Mouse (Mus musculus): ENCODE data around the gene Olfr1428.
"Not testable (repeated sequence)": the region's sequence is repeated elsewhere in the genome, so short reads cannot be mapped to it uniquely, and the experiment has no call there.

Gene Olfr1428

GRCm38 (mm10) chr19:12115797-12116196 is at the start of gene Olfr1428:
Gene Olfr1428, minus strand, starts transcription at chr19:12115897.
- no peak for DNase-seq (ENCODE audit: low spot score)

GRCm38 (mm10) chr19:12145452-12145851 is 29.8 kb upstream of the Olfr1428 start:
- no peak for DNase-seq (ENCODE audit: low spot score)

DNA sequence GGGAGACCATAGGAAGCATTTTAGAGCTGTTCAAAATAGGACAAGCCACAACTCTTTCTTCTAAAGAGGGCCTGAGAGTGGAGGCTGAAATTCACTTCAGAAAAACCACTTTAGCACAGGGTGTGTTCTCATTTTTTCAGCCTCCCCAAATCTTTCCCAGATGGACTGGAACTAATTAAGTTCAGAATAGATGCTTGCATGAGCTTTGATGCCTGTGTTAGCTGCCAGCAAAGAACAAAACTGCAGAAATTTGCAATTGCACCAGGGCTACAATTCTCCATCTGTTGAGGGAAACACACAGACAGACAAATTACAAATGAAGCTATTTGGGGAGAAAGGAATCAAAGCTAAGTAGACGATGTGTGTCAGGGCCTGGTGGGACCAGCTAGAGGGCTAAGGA is 27.7 kb upstream of the Olfr1428 start:
- DNase-seq (ENCODE audit: low spot score), result no peak

GRCm38 (mm10) chr19:12134289-12134688 is 18.6 kb upstream of the Olfr1428 start:
- no peak for DNase-seq (ENCODE audit: low spot score)

DNA sequence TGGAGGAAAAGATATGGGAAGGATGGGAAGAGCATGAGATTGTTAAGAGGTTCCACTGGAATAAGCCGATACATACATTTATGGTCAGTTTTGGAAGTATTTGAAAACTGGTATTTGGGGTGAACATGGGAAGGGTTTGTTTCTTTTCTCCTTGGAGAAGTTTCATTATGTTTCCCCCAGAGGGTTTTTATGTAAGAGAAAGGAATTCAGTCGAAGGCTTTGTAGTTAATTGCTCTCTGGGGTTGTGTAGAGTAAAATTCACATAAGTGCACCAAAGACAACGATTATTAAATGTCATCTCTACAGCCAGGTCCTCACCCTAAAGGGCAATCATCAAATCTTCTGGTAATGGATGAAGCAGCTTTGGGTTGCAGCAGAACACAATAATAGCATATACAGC is 7.4 kb upstream of the Olfr1428 start, which contains the start of gene Olfr76:
Gene Olfr76, minus strand, starts transcription at position 101 of the 400 bp plus-strand sequence.
- DNase-seq (ENCODE audit: low spot score), result no peak

DNA sequence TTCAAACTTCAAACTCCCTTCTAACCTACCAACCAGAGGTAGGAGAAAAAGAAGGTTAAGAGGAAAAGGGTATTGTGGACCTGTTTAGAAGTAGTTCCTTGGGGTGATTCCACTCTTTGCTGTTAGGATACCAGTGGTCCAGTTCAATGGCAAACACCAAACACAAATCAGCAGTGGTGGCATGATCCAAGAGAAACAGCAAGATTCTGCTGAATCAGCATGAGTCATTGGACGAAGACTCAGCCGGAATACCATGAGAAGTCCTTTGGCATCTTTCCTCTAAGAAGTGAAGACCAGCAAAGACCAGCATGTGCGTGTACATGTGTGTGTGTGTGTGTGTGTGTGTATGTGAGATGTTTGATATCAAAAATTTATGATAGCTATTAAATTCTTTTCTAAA is 767 bp upstream of the Olfr1428 start:
- no peak for DNase-seq (ENCODE audit: low spot score)

DNA sequence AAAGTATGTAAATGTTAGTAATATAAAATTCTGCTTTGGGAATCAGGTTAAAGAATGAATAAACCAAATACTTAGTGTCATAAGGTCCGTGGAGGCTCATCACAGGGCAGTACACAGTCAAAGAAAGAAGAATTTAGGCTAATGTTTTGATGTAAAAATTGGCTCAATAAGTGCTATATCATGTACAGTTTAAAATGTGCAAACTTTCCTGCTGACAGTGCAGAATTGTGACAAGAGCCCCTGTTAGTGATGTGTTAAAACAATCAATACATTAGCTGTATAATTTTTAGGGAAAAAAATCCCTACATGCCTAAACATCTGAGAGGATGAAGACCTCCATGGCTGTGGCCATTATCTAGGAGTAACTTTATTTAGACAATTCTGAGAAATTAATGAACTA is 1.9 kb downstream of the Olfr1428 start:
- DNase-seq (ENCODE audit: low spot score), result no peak

- no peak for DNase-seq (ENCODE audit: low spot score)
Measured at GRCm38 (mm10) chr19:12104541-12104940, 11.2 kb downstream of the Olfr1428 start.

DNA sequence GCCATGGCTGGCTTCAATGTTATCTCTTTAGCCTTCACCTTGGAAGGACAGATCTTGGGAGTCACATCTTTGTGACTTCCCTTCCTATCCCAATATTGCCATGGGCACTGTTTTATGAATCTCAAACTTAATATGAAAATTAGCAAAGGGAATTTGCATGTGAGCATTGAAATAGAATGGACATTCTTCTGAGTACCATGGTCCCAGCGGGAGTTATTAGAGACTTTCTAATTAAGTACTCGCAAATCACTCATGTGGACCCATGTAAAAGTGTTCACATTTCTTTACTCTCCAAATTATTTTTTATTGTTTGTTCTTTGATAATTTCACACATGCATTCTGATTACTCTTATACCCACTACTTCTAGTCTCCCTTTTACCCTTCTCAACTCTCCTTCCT is 12.5 kb downstream of the Olfr1428 start, which contains the start of gene Olfr1427:
Gene Olfr1427, minus strand, starts transcription at position 101 of the 400 bp plus-strand sequence.
- no peak for DNase-seq (ENCODE audit: low spot score)

DNA sequence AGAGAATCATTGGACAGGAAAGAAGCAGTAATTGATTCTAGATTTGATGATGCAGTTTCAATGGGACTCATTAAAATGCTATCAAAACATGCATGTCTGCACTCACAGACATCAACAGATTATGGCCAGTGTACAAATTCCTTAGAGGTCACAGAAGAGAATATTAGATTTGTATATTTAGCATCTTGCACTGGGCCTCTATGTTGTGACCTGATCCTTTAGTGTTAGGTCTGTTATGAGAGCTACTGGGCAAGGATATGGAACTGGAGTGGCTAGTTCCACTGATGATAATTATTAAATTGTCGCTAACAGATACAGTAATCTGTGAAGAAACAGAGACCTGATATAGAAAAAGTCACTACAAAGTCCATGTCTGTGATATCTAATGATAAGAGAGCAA is 23.8 kb downstream of the Olfr1428 start, which contains the start of gene Olfr1426:
Gene Olfr1426, minus strand, starts transcription at position 101 of the 400 bp plus-strand sequence.
- DNase-seq (ENCODE audit: low spot score), result no peak

DNA sequence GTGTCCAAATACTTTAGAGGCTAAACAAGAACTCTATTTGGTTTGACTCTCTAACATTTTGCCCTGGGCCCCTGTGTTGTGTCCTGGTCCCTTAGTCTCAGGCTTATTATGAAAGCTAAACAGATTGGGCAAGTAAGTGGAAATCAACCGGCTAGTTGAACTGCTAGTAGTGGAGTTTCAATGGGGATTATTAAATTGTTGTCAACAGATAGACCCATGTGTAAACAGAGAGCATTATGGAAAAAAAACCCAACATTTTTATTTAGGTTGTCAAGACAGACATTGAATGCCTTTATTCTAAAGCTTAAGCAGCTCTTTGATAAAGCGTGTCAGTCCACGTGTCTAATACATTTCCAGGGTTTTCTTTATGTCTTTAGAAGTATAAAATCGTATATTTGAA is 38.1 kb downstream of the Olfr1428 start, which contains the start of gene Olfr1425:
Gene Olfr1425, minus strand, starts transcription at position 101 of the 400 bp plus-strand sequence.
- DNase-seq (ENCODE audit: low spot score), result not testable (repeated sequence)

DNA sequence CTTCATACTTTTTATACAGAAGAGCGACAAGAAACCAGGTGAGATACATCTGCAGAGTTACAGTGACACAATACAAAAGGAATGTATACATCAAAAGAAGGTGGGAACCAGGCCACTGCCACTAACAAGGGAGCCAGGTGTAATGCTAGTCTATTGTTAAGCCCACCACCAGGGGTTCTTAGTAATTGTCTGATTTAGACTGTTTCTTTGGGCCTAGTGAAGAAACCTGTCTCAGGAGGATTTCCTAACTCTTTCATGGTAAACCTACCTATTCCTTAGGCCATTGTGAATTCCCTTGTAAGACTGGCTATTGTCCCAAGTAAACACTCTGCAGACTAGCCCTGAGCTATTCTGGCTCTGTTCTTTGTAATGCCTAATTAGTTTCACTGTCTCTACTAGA is 46.2 kb downstream of the Olfr1428 start:
- not testable (repeated sequence) for DNase-seq (ENCODE audit: low spot score)

- DNase-seq (ENCODE audit: low spot score), result not testable (repeated sequence)
Measured at GRCm38 (mm10) chr19:12067806-12068205, 47.9 kb downstream of the Olfr1428 start.

DNA sequence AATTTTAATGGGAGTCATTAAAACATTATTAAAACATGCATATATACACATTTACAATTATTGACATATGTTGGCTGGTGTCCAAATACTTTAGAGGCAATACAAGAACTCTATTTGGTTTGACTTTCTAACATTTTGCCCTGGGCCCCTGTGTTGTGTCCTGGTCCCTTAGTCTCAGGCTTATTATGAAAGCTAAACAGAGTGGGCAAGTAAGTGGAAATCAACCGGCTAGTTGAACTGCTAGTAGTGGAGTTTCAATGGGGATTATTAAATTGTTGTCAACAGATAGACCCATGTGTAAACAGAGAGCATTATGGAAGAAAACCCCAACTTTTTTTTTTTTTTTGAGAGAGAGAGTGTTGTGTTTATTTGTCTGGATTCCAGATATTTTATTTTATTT is 53.1 kb downstream of the Olfr1428 start, which contains the start of gene Olfr1424:
Gene Olfr1424, minus strand, starts transcription at position 101 of the 400 bp plus-strand sequence.
- not testable (repeated sequence) for DNase-seq (ENCODE audit: low spot score)

Data from ovary, postnatal 10 days (tissue).